Mouse (Mus musculus) liver, embryonic 14.5 days (tissue): ENCODE data around the gene Cnrip1. TPM values are rescaled to one million over a fixed set of nuclear protein-coding genes. Genes with fewer than 3 reads are reported as not detected.
"Not testable (repeated sequence)": the region's sequence is repeated elsewhere in the genome, so short reads cannot be mapped to it uniquely, and the experiment has no call there.

Source experiments
- ATAC-seq: fragments of 200-750 bp; cut with Nextera tagmentation; 2 replicates; pipeline ENCODE4 v1.8.0; 2017; ENCODE audit warnings: moderate number of reproducible peaks, mild to moderate bottlenecking, moderate library complexity; ENCODE audit not compliant: insufficient read depth
- DNase-seq, 3 experiments: peaks; one replicate each; pipeline ENCODE4 v3.0.0-alpha.2; 2012 to 2013; ENCODE audit warnings: low read depth in 3 of 3, low spot score in 3 of 3
- H3K27ac ChIP-seq: fragments of 300-500 bp; sonication (generic); 2 replicates; pipeline ENCODE4 v1.5.1; 2014; ENCODE audit warnings: moderate library complexity, mild to moderate bottlenecking, control low read depth, inconsistent platforms
- H3K27me3 ChIP-seq: fragments of 300-500 bp; sonication (generic); 2 replicates; pipeline ENCODE4 v1.6.1; 2014; ENCODE audit warnings: mild to moderate bottlenecking, low read length, moderate library complexity; ENCODE audit not compliant: control insufficient read depth, insufficient read depth
- H3K36me3 ChIP-seq: fragments of 300-500 bp; sonication (generic); replicated peaks from 2 replicates; pipeline ENCODE4 v1.6.1; 2014; ENCODE audit warnings: low read depth; ENCODE audit not compliant: control insufficient read depth, insufficient read depth
- H3K4me1 ChIP-seq, 2 experiments: fragments of 200-500 bp in 1 of 2; fragments of 300-500 bp in 1 of 2; sonication (generic) in 1 of 2; replicated peaks; 2 replicates each; pipeline ENCODE4 v1.6.1; 2012 to 2014; ENCODE audit warnings: antibody characterized with exemption in 1 of 2, inconsistent platforms in 1 of 2, low read length in 1 of 2; ENCODE audit not compliant: control insufficient read depth in 2 of 2, insufficient read depth in 2 of 2
- H3K4me2 ChIP-seq: fragments of 300-500 bp; sonication (generic); 2 replicates; pipeline ENCODE4 v1.6.1; 2014; ENCODE audit warnings: low read depth, mild to moderate bottlenecking, control low read depth, moderate library complexity
- H3K4me3 ChIP-seq, 2 experiments: fragments of 200-500 bp in 1 of 2; fragments of 300-500 bp in 1 of 2; sonication (generic) in 1 of 2; 2 replicates each; pipeline ENCODE4 v1.5.1; 2012 to 2014; ENCODE audit warnings: low read depth in 2 of 2, low read length in 2 of 2, mild to moderate bottlenecking in 2 of 2, control low read depth in 1 of 2, inconsistent platforms in 1 of 2, moderate library complexity in 1 of 2; ENCODE audit not compliant: insufficient read depth in 1 of 2
- H3K9ac ChIP-seq: fragments of 300-500 bp; sonication (generic); replicated peaks from 2 replicates; pipeline ENCODE4 v1.6.1; 2014; ENCODE audit warnings: mild to moderate bottlenecking, control low read depth, moderate library complexity
- H3K9me3 ChIP-seq: fragments of 300-500 bp; sonication (generic); 2 replicates; pipeline ENCODE4 v1.6.1; 2016; ENCODE audit warnings: low read length, mixed read lengths; ENCODE audit not compliant: control insufficient read depth
- CTCF ChIP-seq: IDR thresholded peaks from 2 replicates; pipeline ENCODE4 v1.5.1; 2016; ENCODE audit warnings: antibody characterized with exemption, low read depth, control low read depth
- EP300 ChIP-seq: IDR thresholded peaks from 2 replicates; pipeline ENCODE4 v1.6.1; 2016; ENCODE audit warnings: antibody characterized with exemption, low read depth
- WGBS: fragments of 180-500 bp; shearing (Covaris S2); extraction: QIAGEN DNeasy Blood & Tissue Kit; methylation state at CpG from one replicate; pipeline ENCODE4 v1.1.7; 2014; ENCODE audit not compliant: insufficient replicate concordance; 5-methylcytosine and 5-hydroxymethylcytosine counted together
- polyA plus RNA-seq, 2 experiments: library from polyadenylated mRNA; depleted of rRNA in 1 of 2; stranded (reverse) in 1 of 2; unstranded in 1 of 2; fragments of >200 nt; fragmentation: Nextera tagmentation in 1 of 2; extraction: Ambion mirVana in 1 of 2; gene quantifications; 2 replicates each; pipeline versions ENCODE4 v1.2.1 to v1.2.3; 2012 to 2014

Gene Cnrip1
- polyA plus RNA-seq (2012; rRNA removed), result 2.5 and 2.8 TPM in 2 replicates
- 2.0 and 2.2 TPM in 2 replicates for polyA plus RNA-seq (2014; fragmentation: Nextera tagmentation; extraction: Ambion mirVana)

- Histone ChIP-seq H3K4me1 (no peaks in the 10 kb centered on the region), H3K4me3 (peak within 1 kb of the TSS; percentile 37 to 45), H3K36me3 (no peaks in the 10 kb centered on the region), H3K9me3 (no peaks in the 10 kb centered on the region), H3K27me3 (no peaks in the 10 kb centered on the region), H3K27ac (no peak within 1 kb of the TSS), H3K9ac (no peak within 1 kb of the TSS), H3K4me2 (peak within 1 kb of the TSS; percentile 51)
- ATAC-seq (peak; percentile 53), DNase-seq (no peak)
- TF ChIP-seq CTCF (no peak), EP300 (no peak)
- WGBS, result under 1% methylated on average over 38 of the region's 38 CpGs
Measured at GRCm38 (mm10) chr11:17051545-17052475, at the start of gene Cnrip1, which contains the start of gene Plek. TSS of gene Cnrip1 (plus strand) at chr11:17051586. TSS of gene Plek (minus strand) at chr11:17052381.

GRCm38 (mm10) chr11:17002739-17003373 is 48.5 kb upstream of the Cnrip1 start:
- H3K27ac ChIP-seq, result no peak overlapping the region

GRCm38 (mm10) chr11:17003757-17004156 is 47.6 kb upstream of the Cnrip1 start:
- Histone ChIP-seq H3K4me1 (peaks cover 0 to 19% of the 10 kb centered on the region in 2 experiments; a peak in 2 of 4 replicates), H3K27me3 (no peaks in the 10 kb centered on the region), H3K4me2 (no peak overlapping the region), H3K9ac (no peak overlapping the region), H3K9me3 (no peaks in the 10 kb centered on the region), H3K4me3 (no peak overlapping the region), H3K27ac (no peak overlapping the region), H3K36me3 (no peaks in the 10 kb centered on the region)
- DNase-seq (no peak), ATAC-seq (no peak)
- TF ChIP-seq EP300, result no peak
- no peak for TF ChIP-seq CTCF
- 22% methylated on average over 3 of the region's 3 CpGs for WGBS

More at GRCm38 (mm10) chr11:17002739-17003373, 48.5 kb upstream of the Cnrip1 start:
- Histone ChIP-seq H3K4me1 (peaks cover 0 to 19% of the 10 kb centered on the region in 2 experiments; a peak in 2 of 4 replicates), H3K36me3 (no peaks in the 10 kb centered on the region), H3K9me3 (no peaks in the 10 kb centered on the region), H3K9ac (no peak overlapping the region), H3K4me3 (no peak overlapping the region), H3K4me2 (no peak overlapping the region), H3K27me3 (no peaks in the 10 kb centered on the region)
- DNase-seq, result no peak
- WGBS, result 37% methylated on average over 7 of the region's 7 CpGs
- ATAC-seq, result peak; percentile 36; the same call in 1 of the 2 replicates
- no peak for TF ChIP-seq EP300
- TF ChIP-seq CTCF, result no peak

- H3K4me2 ChIP-seq, result no peak overlapping the region
- ATAC-seq, result peak; percentile 75
- no peak overlapping the region for H3K27ac ChIP-seq
Measured at GRCm38 (mm10) chr11:17004899-17005846, 46.2 kb upstream of the Cnrip1 start.

GRCm38 (mm10) chr11:17006526-17006925 is 44.9 kb upstream of the Cnrip1 start:
- not testable (repeated sequence) for H3K4me3 ChIP-seq, DNase-seq, H3K9ac ChIP-seq, H3K27ac ChIP-seq, H3K36me3 ChIP-seq, ATAC-seq, H3K4me2 ChIP-seq, H3K27me3 ChIP-seq, H3K9me3 ChIP-seq
- peaks cover 0 to 15% of the 10 kb centered on the region in 2 experiments; a peak in 2 of 4 replicates for H3K4me1 ChIP-seq
- 34% methylated on average over 2 of the region's 3 CpGs for WGBS

More at GRCm38 (mm10) chr11:17004899-17005846, 46.2 kb upstream of the Cnrip1 start:
- 14% methylated on average over 4 of the region's 4 CpGs for WGBS
- TF ChIP-seq CTCF (no peak), EP300 (peak; percentile 48; the same call in 1 of the 2 replicates)
- peak in 2 of 3 experiments; percentile 23 to 42 for DNase-seq
- H3K27me3 ChIP-seq, result no peaks in the 10 kb centered on the region
- H3K4me3 ChIP-seq, result no peak overlapping the region
- H3K36me3 ChIP-seq, result no peaks in the 10 kb centered on the region
- no peak overlapping the region for H3K9ac ChIP-seq
- H3K4me1 ChIP-seq, result peaks cover 0 to 19% of the 10 kb centered on the region in 2 experiments; a peak in 2 of 4 replicates
- no peaks in the 10 kb centered on the region for H3K9me3 ChIP-seq
